Mouse (Mus musculus): ENCODE data around the gene Lsamp. TPM values are rescaled to one million over a fixed set of nuclear protein-coding genes. Genes with fewer than 3 reads are reported as not detected.

Gene Lsamp
- polyA plus RNA-seq, 1 experiment from 2014 or later: 3.1 TPM

- WGBS: 47% methylated on average over 2 of the region's 2 CpGs
- ATAC-seq: no peak
Observed at GRCm38 (mm10) chr16:41633898-41634297, 1649.7 kb downstream of the Lsamp start.

GRCm38 (mm10) chr16:41640876-41641275, 1656.7 kb downstream of the Lsamp start:
- no peak overlapping the region for H3K27ac ChIP-seq (ENCODE audit: low read length)
- no peak overlapping the region for H3K4me3 ChIP-seq (ENCODE audit: low read length)
- no peaks in the 10 kb centered on the region for H3K4me1 ChIP-seq (ENCODE audit: control insufficient read depth, insufficient read depth, low read length)
- no peaks in the 10 kb centered on the region for H3K9me3 ChIP-seq (ENCODE audit: control insufficient read depth, low read length)
- no peak for ATAC-seq
- H3K9ac ChIP-seq (ENCODE audit: low read depth, low read length): no peak overlapping the region
- WGBS: 59% methylated on average over 2 of the region's 2 CpGs
- H3K36me3 ChIP-seq (ENCODE audit: control insufficient read depth, insufficient read depth, low read length): no peaks in the 10 kb centered on the region
- H3K4me2 ChIP-seq (ENCODE audit: low read depth, low read length): no peak overlapping the region
- H3K27me3 ChIP-seq (replicated peaks; ENCODE audit: control insufficient read depth, insufficient read depth, low read length): no peaks in the 10 kb centered on the region

More at GRCm38 (mm10) chr16:41633898-41634297, 1649.7 kb downstream of the Lsamp start:
- H3K36me3 ChIP-seq (ENCODE audit: control insufficient read depth, insufficient read depth, low read length): no peaks in the 10 kb centered on the region
- H3K9ac ChIP-seq (ENCODE audit: low read depth, low read length): no peak overlapping the region
- H3K4me3 ChIP-seq (ENCODE audit: low read length): no peak overlapping the region
- H3K27me3 ChIP-seq (replicated peaks; ENCODE audit: control insufficient read depth, insufficient read depth, low read length): no peaks in the 10 kb centered on the region
- H3K4me2 ChIP-seq (ENCODE audit: low read depth, low read length): no peak overlapping the region
- no peaks in the 10 kb centered on the region for H3K9me3 ChIP-seq (ENCODE audit: control insufficient read depth, low read length)
- H3K27ac ChIP-seq (ENCODE audit: low read length): no peak overlapping the region
- H3K4me1 ChIP-seq (ENCODE audit: control insufficient read depth, insufficient read depth, low read length): no peaks in the 10 kb centered on the region

GRCm38 (mm10) chr16:41653261-41653660, 1669.1 kb downstream of the Lsamp start:
- no peak overlapping the region for H3K9ac ChIP-seq (ENCODE audit: low read depth, low read length)
- no peak overlapping the region for H3K27ac ChIP-seq (ENCODE audit: low read length)
- H3K4me1 ChIP-seq (ENCODE audit: control insufficient read depth, insufficient read depth, low read length): no peaks in the 10 kb centered on the region
- H3K4me3 ChIP-seq (ENCODE audit: low read length): no peak overlapping the region
- 90% methylated on average over 2 of the region's 2 CpGs for WGBS
- no peak for ATAC-seq
- no peak overlapping the region for H3K4me2 ChIP-seq (ENCODE audit: low read depth, low read length)
- H3K36me3 ChIP-seq (ENCODE audit: control insufficient read depth, insufficient read depth, low read length): no peaks in the 10 kb centered on the region
- H3K27me3 ChIP-seq (replicated peaks; ENCODE audit: control insufficient read depth, insufficient read depth, low read length): no peaks in the 10 kb centered on the region
- no peaks in the 10 kb centered on the region for H3K9me3 ChIP-seq (ENCODE audit: control insufficient read depth, low read length)

- no peak overlapping the region for H3K4me2 ChIP-seq (ENCODE audit: low read depth, low read length)
- H3K9me3 ChIP-seq (ENCODE audit: control insufficient read depth, low read length): no peaks in the 10 kb centered on the region
- no peaks in the 10 kb centered on the region for H3K36me3 ChIP-seq (ENCODE audit: control insufficient read depth, insufficient read depth, low read length)
- ATAC-seq: no peak
- no peaks in the 10 kb centered on the region for H3K4me1 ChIP-seq (ENCODE audit: control insufficient read depth, insufficient read depth, low read length)
- no peak overlapping the region for H3K9ac ChIP-seq (ENCODE audit: low read depth, low read length)
- H3K27ac ChIP-seq (ENCODE audit: low read length): no peak overlapping the region
- H3K4me3 ChIP-seq (ENCODE audit: low read length): no peak overlapping the region
- 85% methylated on average over 2 of the region's 2 CpGs for WGBS
- H3K27me3 ChIP-seq (replicated peaks; ENCODE audit: control insufficient read depth, insufficient read depth, low read length): no peaks in the 10 kb centered on the region
Observed at GRCm38 (mm10) chr16:41674316-41675038, 1690.3 kb downstream of the Lsamp start.

- ATAC-seq: no peak
- Histone ChIP-seq H3K4me2 (ENCODE audit: low read depth, low read length) (no peak overlapping the region), H3K9me3 (ENCODE audit: control insufficient read depth, low read length) (no peaks in the 10 kb centered on the region), H3K27me3 (replicated peaks; ENCODE audit: control insufficient read depth, insufficient read depth, low read length) (no peaks in the 10 kb centered on the region), H3K4me1 (ENCODE audit: control insufficient read depth, insufficient read depth, low read length) (no peaks in the 10 kb centered on the region), H3K9ac (ENCODE audit: low read depth, low read length) (no peak overlapping the region), H3K4me3 (ENCODE audit: low read length) (no peak overlapping the region), H3K27ac (ENCODE audit: low read length) (no peak overlapping the region), H3K36me3 (ENCODE audit: control insufficient read depth, insufficient read depth, low read length) (no peaks in the 10 kb centered on the region)
- WGBS: 81% methylated on average over 3 of the region's 3 CpGs
Observed at GRCm38 (mm10) chr16:41675774-41676173, 1691.6 kb downstream of the Lsamp start.

- H3K4me3 ChIP-seq (ENCODE audit: low read length): no peak overlapping the region
- no peak for ATAC-seq
- no peaks in the 10 kb centered on the region for H3K36me3 ChIP-seq (ENCODE audit: control insufficient read depth, insufficient read depth, low read length)
- no peak overlapping the region for H3K4me2 ChIP-seq (ENCODE audit: low read depth, low read length)
- H3K9ac ChIP-seq (ENCODE audit: low read depth, low read length): no peak overlapping the region
- no peaks in the 10 kb centered on the region for H3K4me1 ChIP-seq (ENCODE audit: control insufficient read depth, insufficient read depth, low read length)
- no peaks in the 10 kb centered on the region for H3K27me3 ChIP-seq (replicated peaks; ENCODE audit: control insufficient read depth, insufficient read depth, low read length)
- H3K27ac ChIP-seq (ENCODE audit: low read length): no peak overlapping the region
- no peaks in the 10 kb centered on the region for H3K9me3 ChIP-seq (ENCODE audit: control insufficient read depth, low read length)
Observed at GRCm38 (mm10) chr16:41692435-41692834, 1708.3 kb downstream of the Lsamp start.

- no peak overlapping the region for H3K9ac ChIP-seq (ENCODE audit: low read depth, low read length)
- H3K27me3 ChIP-seq (replicated peaks; ENCODE audit: control insufficient read depth, insufficient read depth, low read length): no peaks in the 10 kb centered on the region
- no peak overlapping the region for H3K4me2 ChIP-seq (ENCODE audit: low read depth, low read length)
- no peak overlapping the region for H3K4me3 ChIP-seq (ENCODE audit: low read length)
- no peak for ATAC-seq
- no peaks in the 10 kb centered on the region for H3K36me3 ChIP-seq (ENCODE audit: control insufficient read depth, insufficient read depth, low read length)
- no peak overlapping the region for H3K27ac ChIP-seq (ENCODE audit: low read length)
- 77% methylated on average over 5 of the region's 5 CpGs for WGBS
- H3K9me3 ChIP-seq (ENCODE audit: control insufficient read depth, low read length): no peaks in the 10 kb centered on the region
- H3K4me1 ChIP-seq (ENCODE audit: control insufficient read depth, insufficient read depth, low read length): no peaks in the 10 kb centered on the region
Observed at GRCm38 (mm10) chr16:41701790-41702428, 1717.7 kb downstream of the Lsamp start.

GRCm38 (mm10) chr16:41728900-41729585, 1744.9 kb downstream of the Lsamp start:
- H3K4me1 ChIP-seq (ENCODE audit: control insufficient read depth, insufficient read depth, low read length): no peaks in the 10 kb centered on the region
- 82% methylated on average over 9 of the region's 9 CpGs for WGBS
- no peak for ATAC-seq
- no peak overlapping the region for H3K4me3 ChIP-seq (ENCODE audit: low read length)
- H3K9ac ChIP-seq (ENCODE audit: low read depth, low read length): no peak overlapping the region
- no peaks in the 10 kb centered on the region for H3K27me3 ChIP-seq (replicated peaks; ENCODE audit: control insufficient read depth, insufficient read depth, low read length)
- H3K27ac ChIP-seq (ENCODE audit: low read length): no peak overlapping the region
- no peaks in the 10 kb centered on the region for H3K9me3 ChIP-seq (ENCODE audit: control insufficient read depth, low read length)
- no peaks in the 10 kb centered on the region for H3K36me3 ChIP-seq (ENCODE audit: control insufficient read depth, insufficient read depth, low read length)
- H3K4me2 ChIP-seq (ENCODE audit: low read depth, low read length): no peak overlapping the region

GRCm38 (mm10) chr16:41729911-41730310, 1745.8 kb downstream of the Lsamp start:
- WGBS: 92% methylated on average over 1 of the region's 1 CpGs

More at GRCm38 (mm10) chr16:41729911-41730310, 1745.8 kb downstream of the Lsamp start:
- Histone ChIP-seq H3K4me2 (ENCODE audit: low read depth, low read length) (no peak overlapping the region), H3K9ac (ENCODE audit: low read depth, low read length) (no peak overlapping the region), H3K27ac (ENCODE audit: low read length) (no peak overlapping the region), H3K4me3 (ENCODE audit: low read length) (no peak overlapping the region), H3K36me3 (ENCODE audit: control insufficient read depth, insufficient read depth, low read length) (no peaks in the 10 kb centered on the region), H3K9me3 (ENCODE audit: control insufficient read depth, low read length) (no peaks in the 10 kb centered on the region), H3K4me1 (ENCODE audit: control insufficient read depth, insufficient read depth, low read length) (no peaks in the 10 kb centered on the region), H3K27me3 (replicated peaks; ENCODE audit: control insufficient read depth, insufficient read depth, low read length) (no peaks in the 10 kb centered on the region)
- ATAC-seq: no peak
